Mouse (Mus musculus) kidney, adult 2 months (tissue): Measurements from ENCODE around the gene Ssbp3.

Source experiments
- CTCF ChIP-seq: fragments of 200-500 bp; conservative IDR thresholded peaks from 2 replicates; pipeline ENCODE4 v1.5.1; 2011; ENCODE audit warnings: low read depth, mild to moderate bottlenecking, control low read depth, low read length, moderate library complexity, mixed read lengths; ENCODE audit not compliant: insufficient read depth, insufficient read length
- POLR2A ChIP-seq: fragments of 200-500 bp; IDR thresholded peaks from one replicate; pipeline ENCODE4 v1.6.1; 2011; ENCODE audit warnings: low read depth, low read length, control low read depth

GRCm38 (mm10) chr4:106902157-106902556 lies 8.3 kb upstream of the Ssbp3 start:
- TF ChIP-seq CTCF (no peak), POLR2A (no peak)
